Mouse (Mus musculus): ENCODE data around the gene Gpr84. TPM values are rescaled to one million over a fixed set of nuclear protein-coding genes. Genes with fewer than 3 reads are reported as not detected.

Gene Gpr84
- polyA plus RNA-seq, 1 experiment from 2014 or later, result 0.34 TPM

GRCm38 (mm10) chr15:103302341-103303021 is 7.9 kb downstream of the Gpr84 start:
- Histone ChIP-seq H3K27ac (peak overlapping the region; percentile 98), H3K9me3 (no peaks in the 10 kb centered on the region), H3K4me3 (no peak overlapping the region), H3K9ac (0 out of 2 replicates have a peak overlapping the region, but pooled peaks have one; percentile 2), H3K36me3 (replicated peaks) (no peaks in the 10 kb centered on the region), H3K4me1 (peaks cover 90% of the 10 kb centered on the region), H3K27me3 (replicated peaks) (no peaks in the 10 kb centered on the region), H3K4me2 (no peak overlapping the region)
- WGBS, result 41% methylated on average over 6 of the region's 6 CpGs
- no peak for ATAC-seq (replicated peaks)

- ATAC-seq (replicated peaks), result no peak
- Histone ChIP-seq H3K4me1 (peaks cover 91% of the 10 kb centered on the region), H3K4me2 (no peak overlapping the region), H3K36me3 (replicated peaks) (no peaks in the 10 kb centered on the region), H3K4me3 (no peak overlapping the region), H3K9me3 (no peaks in the 10 kb centered on the region), H3K9ac (0 out of 2 replicates have a peak overlapping the region, but pooled peaks have one; percentile 2), H3K27ac (peak overlapping the region; percentile 98), H3K27me3 (replicated peaks) (no peaks in the 10 kb centered on the region)
- 31% methylated on average over 5 of the region's 5 CpGs for WGBS
Measured at GRCm38 (mm10) chr15:103301547-103302340, 8.7 kb downstream of the Gpr84 start.

- Histone ChIP-seq H3K27ac (peak overlapping the region; percentile 98), H3K4me2 (no peak overlapping the region), H3K27me3 (replicated peaks) (no peaks in the 10 kb centered on the region), H3K4me1 (peaks cover 90% of the 10 kb centered on the region), H3K9ac (no peak overlapping the region), H3K9me3 (no peaks in the 10 kb centered on the region), H3K36me3 (replicated peaks) (no peaks in the 10 kb centered on the region), H3K4me3 (no peak overlapping the region)
- 16% methylated on average over 2 of the region's 2 CpGs for WGBS
- ATAC-seq (replicated peaks), result no peak
Measured at GRCm38 (mm10) chr15:103301046-103301445, 9.4 kb downstream of the Gpr84 start.

DNA sequence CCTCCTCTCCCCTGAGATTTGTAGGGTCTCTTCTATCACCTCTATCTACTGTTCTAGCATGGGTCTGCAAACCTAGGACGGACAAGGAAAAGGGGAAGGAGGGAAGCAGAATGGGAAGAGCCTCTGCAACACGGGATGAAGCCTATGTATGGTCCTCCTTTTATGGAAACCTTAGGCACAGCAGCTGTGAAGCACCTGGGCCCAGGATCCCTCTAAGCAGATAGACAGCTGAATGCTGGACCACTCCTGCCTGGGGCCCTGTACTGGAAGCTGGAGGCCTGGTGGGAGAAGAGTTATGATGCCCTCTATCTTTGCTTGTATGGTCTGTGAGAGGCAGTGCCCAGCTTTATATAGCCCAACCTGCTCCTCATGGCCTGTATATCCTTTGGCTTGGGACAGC is 9.9 kb downstream of the Gpr84 start:
- peaks cover 88% of the 10 kb centered on the region for H3K4me1 ChIP-seq
- no peaks in the 10 kb centered on the region for H3K27me3 ChIP-seq (replicated peaks)
- H3K9me3 ChIP-seq, result no peaks in the 10 kb centered on the region
- H3K36me3 ChIP-seq (replicated peaks), result no peaks in the 10 kb centered on the region
- H3K27ac ChIP-seq, result peak overlapping the region; percentile 98
- no peak for ATAC-seq (replicated peaks)
- peak overlapping the region; percentile 26 for H3K4me3 ChIP-seq
- H3K4me2 ChIP-seq, result peak overlapping the region; percentile 52
- H3K9ac ChIP-seq, result peak overlapping the region; percentile 44
- WGBS, result 3% methylated on average over 2 of the region's 2 CpGs

GRCm38 (mm10) chr15:103300067-103300471 is 10.3 kb downstream of the Gpr84 start:
- H3K27me3 ChIP-seq (replicated peaks), result no peaks in the 10 kb centered on the region
- H3K36me3 ChIP-seq (replicated peaks), result no peaks in the 10 kb centered on the region
- ATAC-seq (replicated peaks), result peak; percentile 69
- H3K4me1 ChIP-seq, result peaks cover 90% of the 10 kb centered on the region
- H3K9ac ChIP-seq, result peak overlapping the region; percentile 44
- H3K4me2 ChIP-seq, result peak overlapping the region; percentile 52
- WGBS, result under 1% methylated on average over 18 of the region's 18 CpGs
- H3K27ac ChIP-seq, result peak overlapping the region; percentile 98
- H3K9me3 ChIP-seq, result no peaks in the 10 kb centered on the region
- H3K4me3 ChIP-seq, result peak overlapping the region; percentile 26

- peak; percentile 24 for ATAC-seq (replicated peaks)
Measured at GRCm38 (mm10) chr15:103299644-103300043, 10.8 kb downstream of the Gpr84 start.

DNA sequence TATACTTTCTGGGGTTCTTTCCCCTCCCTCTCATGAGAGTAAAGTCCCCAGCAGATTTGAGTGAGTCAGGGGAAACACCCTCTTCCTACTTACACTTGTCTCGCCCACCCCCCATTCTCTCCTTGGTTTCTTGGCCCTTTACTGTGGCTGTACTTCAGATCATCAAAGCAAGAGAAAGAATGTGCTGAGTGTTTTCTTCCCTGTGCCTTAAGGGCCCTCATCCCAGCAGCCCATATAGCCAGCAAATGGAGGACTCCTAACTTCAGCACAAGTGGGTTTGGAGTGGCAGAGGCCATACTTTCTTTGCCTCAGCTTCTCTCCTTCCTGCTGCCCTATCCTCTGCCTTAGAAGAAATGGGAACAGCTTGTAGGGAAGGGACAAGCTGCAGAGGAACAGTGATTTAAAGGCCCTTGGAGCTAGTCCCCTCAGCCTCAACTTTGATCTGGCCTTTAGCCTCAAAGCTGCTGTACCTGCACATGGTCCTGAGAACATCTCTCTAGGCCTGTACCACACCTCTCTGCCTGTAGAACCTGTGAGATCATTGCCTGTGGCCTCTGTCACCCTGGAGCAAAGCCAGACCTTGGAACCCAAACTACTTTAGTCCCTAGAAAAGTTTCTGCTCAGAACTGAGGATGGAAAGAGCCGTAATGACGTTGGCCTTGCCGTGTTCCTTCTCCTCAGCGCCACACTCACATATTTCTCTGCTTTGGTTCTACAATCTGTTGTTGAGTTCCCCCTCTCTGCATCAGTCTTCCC is 11.4 kb downstream of the Gpr84 start:
- H3K27me3 ChIP-seq (replicated peaks), result no peaks in the 10 kb centered on the region
- 66% methylated on average over 5 of the region's 5 CpGs for WGBS
- peaks cover 83% of the 10 kb centered on the region for H3K4me1 ChIP-seq
- no peak for ATAC-seq (replicated peaks)
- peak overlapping the region; percentile 98 for H3K27ac ChIP-seq
- H3K36me3 ChIP-seq (replicated peaks), result no peaks in the 10 kb centered on the region
- H3K9me3 ChIP-seq, result no peaks in the 10 kb centered on the region
- peak overlapping the region; percentile 52; the same call in 1 of the 2 replicates for H3K4me2 ChIP-seq
- peak overlapping the region; percentile 44; the same call in 1 of the 2 replicates for H3K9ac ChIP-seq
- H3K4me3 ChIP-seq, result no peak overlapping the region

More at GRCm38 (mm10) chr15:103299644-103300043, 10.8 kb downstream of the Gpr84 start:
- 14% methylated on average over 8 of the region's 8 CpGs for WGBS
- Histone ChIP-seq H3K4me2 (peak overlapping the region; percentile 52), H3K36me3 (replicated peaks) (no peaks in the 10 kb centered on the region), H3K4me3 (peak overlapping the region; percentile 26), H3K27me3 (replicated peaks) (no peaks in the 10 kb centered on the region), H3K9me3 (no peaks in the 10 kb centered on the region), H3K4me1 (peaks cover 89% of the 10 kb centered on the region), H3K27ac (peak overlapping the region; percentile 98), H3K9ac (peak overlapping the region; percentile 44)

DNA sequence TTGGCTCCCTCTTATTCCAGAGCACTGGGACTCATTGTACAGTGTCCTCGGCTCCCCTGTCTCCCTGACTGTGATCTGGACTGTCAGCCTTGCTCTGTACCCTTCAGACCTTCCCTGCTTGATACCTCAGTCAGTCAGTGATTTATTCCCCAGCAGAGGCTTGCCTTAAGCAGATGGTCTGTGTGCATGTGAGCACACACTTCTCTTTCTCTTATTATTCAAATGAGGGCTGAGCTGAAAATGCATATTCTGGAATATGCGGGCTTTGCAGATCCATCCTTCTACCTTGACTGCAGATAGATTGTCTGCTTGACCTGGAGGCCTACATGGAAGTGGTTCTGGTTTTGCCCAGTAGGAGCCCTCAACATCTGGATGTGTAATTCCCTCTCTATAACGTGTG is 12.4 kb downstream of the Gpr84 start:
- Histone ChIP-seq H3K9ac (no peak overlapping the region), H3K4me3 (no peak overlapping the region), H3K9me3 (no peaks in the 10 kb centered on the region), H3K4me1 (peaks cover 73% of the 10 kb centered on the region), H3K36me3 (replicated peaks) (peaks cover 4% of the 10 kb centered on the region; the same call in 1 of the 2 replicates), H3K27ac (peak overlapping the region; percentile 98), H3K27me3 (replicated peaks) (no peaks in the 10 kb centered on the region), H3K4me2 (no peak overlapping the region)
- ATAC-seq (replicated peaks), result no peak
- WGBS, result 31% methylated on average over 3 of the region's 3 CpGs

DNA sequence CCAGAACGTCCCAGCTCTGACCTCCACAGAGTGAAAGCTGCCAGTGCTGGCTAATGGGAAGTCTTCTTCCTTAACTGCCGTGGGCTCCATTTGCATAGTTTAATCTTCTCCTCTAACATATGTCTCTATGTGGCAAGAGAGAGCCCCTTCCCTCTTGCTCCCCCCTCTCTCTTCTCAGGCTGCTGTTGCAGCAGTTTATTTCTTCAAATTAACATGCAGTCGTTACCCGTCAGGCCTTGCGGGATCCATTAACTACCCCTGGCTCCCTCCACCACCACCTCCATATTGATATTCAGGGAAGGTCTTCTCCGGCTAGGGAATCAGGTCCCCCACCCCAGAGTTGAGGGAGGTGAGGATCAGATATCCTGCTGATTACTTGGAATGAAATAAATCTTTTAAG is 13.1 kb downstream of the Gpr84 start:
- 37% methylated on average over 6 of the region's 6 CpGs for WGBS
- Histone ChIP-seq H3K27ac (peak overlapping the region; percentile 98), H3K36me3 (replicated peaks) (peaks cover 10% of the 10 kb centered on the region), H3K4me1 (peaks cover 66% of the 10 kb centered on the region), H3K27me3 (replicated peaks) (no peaks in the 10 kb centered on the region), H3K9ac (no peak overlapping the region), H3K9me3 (no peaks in the 10 kb centered on the region), H3K4me3 (no peak overlapping the region), H3K4me2 (no peak overlapping the region)
- ATAC-seq (replicated peaks), result no peak

DNA sequence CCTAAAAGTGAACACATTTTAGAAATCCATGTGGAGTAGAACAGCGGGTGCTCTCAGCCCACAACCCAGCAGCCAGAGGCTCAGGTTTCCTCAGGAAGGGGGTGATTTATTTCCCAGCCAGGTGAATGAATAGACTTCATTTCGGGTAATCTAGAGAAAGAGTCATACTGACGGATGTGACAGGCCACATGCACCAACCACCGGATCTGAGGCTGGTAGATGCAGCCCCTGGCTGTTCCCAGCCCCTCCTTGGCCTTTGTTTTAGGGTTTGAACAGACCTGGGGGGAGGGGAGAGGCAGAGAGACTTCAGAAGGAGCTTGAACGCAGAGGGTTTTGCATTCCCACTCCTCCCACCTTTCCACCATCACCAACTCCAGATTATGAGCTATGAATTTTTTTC is 14.6 kb downstream of the Gpr84 start:
- H3K27me3 ChIP-seq (replicated peaks), result no peaks in the 10 kb centered on the region
- no peak overlapping the region for H3K4me3 ChIP-seq
- H3K36me3 ChIP-seq (replicated peaks), result peaks cover 22% of the 10 kb centered on the region
- no peaks in the 10 kb centered on the region for H3K9me3 ChIP-seq
- no peak overlapping the region for H3K4me2 ChIP-seq
- H3K27ac ChIP-seq, result peak overlapping the region; percentile 14; the same call in 1 of the 2 replicates
- peaks cover 52% of the 10 kb centered on the region for H3K4me1 ChIP-seq
- WGBS, result 8% methylated on average over 5 of the region's 5 CpGs
- ATAC-seq (replicated peaks), result no peak
- H3K9ac ChIP-seq, result no peak overlapping the region

DNA sequence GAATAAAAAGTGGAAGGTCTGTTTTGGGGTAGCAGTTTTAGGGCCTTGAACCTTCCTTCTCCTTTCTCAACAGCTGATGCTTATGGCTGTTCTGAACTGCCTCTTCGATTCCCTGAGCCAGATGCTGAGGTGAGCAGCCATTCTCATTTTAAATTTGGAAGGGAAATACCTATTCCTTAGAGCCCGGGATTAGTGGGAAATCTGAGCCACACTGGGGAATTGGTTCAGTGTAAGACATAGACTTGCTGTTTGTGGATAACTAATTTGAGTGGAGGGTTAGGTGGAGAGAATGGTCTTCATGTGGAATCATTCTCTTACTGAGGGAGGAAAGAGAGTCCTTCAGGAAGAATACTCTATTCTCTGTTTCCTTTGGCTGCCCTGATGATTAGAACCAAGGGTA is 15.8 kb downstream of the Gpr84 start:
- H3K27ac ChIP-seq, result no peak overlapping the region
- H3K27me3 ChIP-seq (replicated peaks), result no peaks in the 10 kb centered on the region
- no peak overlapping the region for H3K4me3 ChIP-seq
- H3K4me2 ChIP-seq, result no peak overlapping the region
- no peak for ATAC-seq (replicated peaks)
- no peaks in the 10 kb centered on the region for H3K9me3 ChIP-seq
- 77% methylated on average over 2 of the region's 2 CpGs for WGBS
- H3K36me3 ChIP-seq (replicated peaks), result peaks cover 27% of the 10 kb centered on the region
- H3K4me1 ChIP-seq, result peaks cover 44% of the 10 kb centered on the region
- H3K9ac ChIP-seq, result no peak overlapping the region

- WGBS, result 99% methylated on average over 2 of the region's 2 CpGs
- H3K27me3 ChIP-seq (replicated peaks), result no peaks in the 10 kb centered on the region
- H3K4me1 ChIP-seq, result peaks cover 37% of the 10 kb centered on the region
- H3K36me3 ChIP-seq (replicated peaks), result peaks cover 27% of the 10 kb centered on the region
- H3K27ac ChIP-seq, result no peak overlapping the region
- no peak overlapping the region for H3K4me2 ChIP-seq
- H3K9me3 ChIP-seq, result no peaks in the 10 kb centered on the region
- no peak overlapping the region for H3K9ac ChIP-seq
- H3K4me3 ChIP-seq, result no peak overlapping the region
- no peak for ATAC-seq (replicated peaks)
Measured at GRCm38 (mm10) chr15:103293375-103293774, 17.0 kb downstream of the Gpr84 start.
